Mouse (Mus musculus): ENCODE results near the gene Epb42. TPM values are rescaled to one million over a fixed set of nuclear protein-coding genes. Genes with fewer than 3 reads are reported as not detected.

Gene Epb42
- total RNA-seq, 1 experiment from 2014 or later = 10.3 TPM

Small RNA genes within 50 kb of the gene (microRNA-seq; reads per million reads assigned to microRNA genes)
- 0 to 0.43 reads per million in 2 experiments for gene Gm44325

Other genes starting within 250 kb of the Epb42 start
- 15.8 and 18.1 TPM in 2 replicates for gene Cdan1, start 186.9 kb downstream of the Epb42 start, total RNA-seq (2021)
- gene Ttbk2, start 186.5 kb downstream of the Epb42 start, total RNA-seq (2021) = 11.3 and 11.7 TPM in 2 replicates
- 32.0 and 35.0 TPM in 2 replicates for gene Ubr1, start 66.4 kb downstream of the Epb42 start, total RNA-seq (2021)
- gene Tmem62, start 60.1 kb downstream of the Epb42 start, total RNA-seq (2021) = 8.1 and 11.2 TPM in 2 replicates
- gene Ccndbp1, start 28.7 kb downstream of the Epb42 start, total RNA-seq (2021) = 39.3 and 48.9 TPM in 2 replicates
- not detected in 2 replicates for gene Tgm5, start 48.8 kb upstream of the Epb42 start, total RNA-seq (2021)
- gene Tgm7, start 72.7 kb upstream of the Epb42 start, total RNA-seq (2021) = not detected in 2 replicates
- 17.1 and 20.1 TPM in 2 replicates for gene Adal, start 103.4 kb upstream of the Epb42 start, total RNA-seq (2021)
- 10.1 and 11.5 TPM in 2 replicates for gene Lcmt2, start 103.6 kb upstream of the Epb42 start, total RNA-seq (2021)
- gene Tubgcp4, start 133.6 kb upstream of the Epb42 start, total RNA-seq (2021) = 31.3 and 34.7 TPM in 2 replicates
- gene Zscan29, start 134.1 kb upstream of the Epb42 start, total RNA-seq (2021) = 15.7 and 17.5 TPM in 2 replicates
- 58.6 and 59.9 TPM in 2 replicates for gene Trp53bp1, start 234.3 kb upstream of the Epb42 start, total RNA-seq (2021)

Measured in adrenal gland, postnatal 14 days (tissue).